Mouse (Mus musculus): Measurements from ENCODE around the gene Tmem145. TPM values are rescaled to one million over a fixed set of nuclear protein-coding genes. Genes with fewer than 3 reads are reported as not detected.

The Tmem145 gene
- polyA plus RNA-seq, 1 experiment from 2014 or later = not detected

GRCm38 (mm10) chr7:25272445-25273258, 33.3 kb upstream of the Tmem145 start:
- Histone ChIP-seq H3K4me3 (ENCODE audit: inconsistent target) (no peak overlapping the region), H3K36me3 (ENCODE audit: inconsistent target) (no peaks in the 10 kb centered on the region), H3K27ac (no peak overlapping the region), H3K79me2 (ENCODE audit: inconsistent target) (peaks cover 76% of the 10 kb centered on the region)
- WGBS (ENCODE audit: missing documents) = 96% methylated on average over 31 of the region's 38 CpGs

DNA sequence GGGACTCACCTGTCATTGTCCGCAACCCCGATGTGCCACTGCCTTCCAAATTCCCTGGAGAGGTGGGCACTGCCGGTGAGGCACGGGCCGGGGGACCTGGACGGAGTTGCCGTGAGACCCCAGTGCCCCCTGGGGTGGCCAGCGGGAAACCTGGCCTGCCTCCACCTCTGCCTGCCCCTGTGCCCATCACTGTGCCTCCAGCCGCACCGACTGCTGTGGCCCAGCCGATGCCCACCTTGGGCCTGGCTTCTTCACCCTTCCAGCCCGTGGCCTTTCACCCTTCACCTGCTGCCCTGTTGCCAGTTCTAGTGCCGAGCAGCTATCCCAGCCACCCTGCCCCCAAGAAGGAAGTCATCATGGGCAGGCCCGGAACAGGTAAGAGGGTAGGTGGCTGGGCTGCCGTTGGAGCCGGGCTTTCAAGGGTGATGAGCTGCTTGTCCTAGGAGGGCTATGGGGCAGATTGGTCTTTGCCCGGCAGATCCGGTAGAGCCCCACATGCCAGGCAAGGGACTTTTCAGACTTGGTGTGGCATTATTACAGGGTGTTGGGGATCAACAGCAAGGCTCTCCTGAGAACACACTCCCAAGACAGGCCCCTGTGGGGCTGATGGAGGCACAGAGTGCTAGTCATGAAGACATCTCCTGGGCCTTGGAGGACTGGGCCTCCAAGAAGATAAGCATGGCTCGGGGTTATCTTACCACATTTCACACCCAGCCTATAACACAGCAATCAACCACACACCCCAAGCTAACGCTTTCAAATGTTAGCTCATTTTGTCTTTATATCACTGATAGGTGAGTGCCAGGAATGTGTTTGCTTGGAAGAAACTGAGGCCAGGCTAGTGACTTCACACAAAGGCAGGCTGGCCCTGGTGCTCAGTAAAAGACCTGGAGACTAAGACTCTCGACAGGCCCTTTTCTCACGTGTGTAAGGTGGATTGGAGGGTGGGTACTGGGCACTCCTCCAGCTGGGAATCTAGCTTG, 32.4 kb upstream of the Tmem145 start:
- no peak overlapping the region for H3K4me3 ChIP-seq (ENCODE audit: inconsistent target)
- H3K79me2 ChIP-seq (ENCODE audit: inconsistent target) = peaks cover 75% of the 10 kb centered on the region
- 95% methylated on average over 22 of the region's 22 CpGs for WGBS (ENCODE audit: missing documents)
- H3K27ac ChIP-seq = no peak overlapping the region
- H3K36me3 ChIP-seq (ENCODE audit: inconsistent target) = no peaks in the 10 kb centered on the region

GRCm38 (mm10) chr7:25274571-25274970, 31.3 kb upstream of the Tmem145 start:
- no peaks in the 10 kb centered on the region for H3K36me3 ChIP-seq (ENCODE audit: inconsistent target)

DNA sequence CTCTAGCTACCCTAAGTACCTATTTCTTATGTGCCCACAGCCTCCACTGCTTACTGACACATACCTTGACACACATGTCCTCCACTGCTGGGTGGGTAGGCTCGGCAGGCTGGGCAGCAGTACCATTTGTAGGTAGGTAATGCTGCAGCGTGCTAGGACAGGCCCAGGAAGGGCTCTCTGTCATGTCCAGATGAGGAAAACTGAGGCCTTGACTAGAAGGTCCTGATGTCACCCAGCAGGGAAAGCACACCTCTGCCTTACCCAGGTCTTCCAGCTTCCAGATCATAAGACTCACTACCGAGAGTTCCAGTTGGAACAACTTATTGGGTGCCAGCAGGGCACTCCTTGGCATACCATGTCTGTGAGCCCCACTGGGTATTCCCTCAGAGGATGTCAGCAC, 30.9 kb upstream of the Tmem145 start:
- no peaks in the 10 kb centered on the region for H3K36me3 ChIP-seq (ENCODE audit: inconsistent target)
- peaks cover 66% of the 10 kb centered on the region for H3K79me2 ChIP-seq (ENCODE audit: inconsistent target)
- H3K4me3 ChIP-seq (ENCODE audit: inconsistent target) = no peak overlapping the region
- WGBS (ENCODE audit: missing documents) = 94% methylated on average over 3 of the region's 3 CpGs
- no peak overlapping the region for H3K27ac ChIP-seq

More at GRCm38 (mm10) chr7:25274571-25274970, 31.3 kb upstream of the Tmem145 start:
- 60% methylated on average over 5 of the region's 5 CpGs for WGBS (ENCODE audit: missing documents)
- no peak overlapping the region for H3K27ac ChIP-seq
- H3K79me2 ChIP-seq (ENCODE audit: inconsistent target) = peaks cover 66% of the 10 kb centered on the region; the same call in 1 of the 2 replicates
- H3K4me3 ChIP-seq (ENCODE audit: inconsistent target) = no peak overlapping the region

- Histone ChIP-seq H3K27ac (no peak overlapping the region), H3K79me2 (ENCODE audit: inconsistent target) (peaks cover 66% of the 10 kb centered on the region), H3K4me3 (ENCODE audit: inconsistent target) (no peak overlapping the region), H3K36me3 (ENCODE audit: inconsistent target) (no peaks in the 10 kb centered on the region)
- WGBS (ENCODE audit: missing documents) = 91% methylated on average over 8 of the region's 9 CpGs
Measured at GRCm38 (mm10) chr7:25275555-25276298, 30.2 kb upstream of the Tmem145 start.

- no peaks in the 10 kb centered on the region for H3K36me3 ChIP-seq (ENCODE audit: inconsistent target)
- peaks cover 61% of the 10 kb centered on the region for H3K79me2 ChIP-seq (ENCODE audit: inconsistent target)
- peak overlapping the region; percentile 41 for H3K27ac ChIP-seq
- WGBS (ENCODE audit: missing documents) = 91% methylated on average over 4 of the region's 4 CpGs
- H3K4me3 ChIP-seq (ENCODE audit: inconsistent target) = no peak overlapping the region
Measured at GRCm38 (mm10) chr7:25277405-25277804, 28.5 kb upstream of the Tmem145 start.

DNA sequence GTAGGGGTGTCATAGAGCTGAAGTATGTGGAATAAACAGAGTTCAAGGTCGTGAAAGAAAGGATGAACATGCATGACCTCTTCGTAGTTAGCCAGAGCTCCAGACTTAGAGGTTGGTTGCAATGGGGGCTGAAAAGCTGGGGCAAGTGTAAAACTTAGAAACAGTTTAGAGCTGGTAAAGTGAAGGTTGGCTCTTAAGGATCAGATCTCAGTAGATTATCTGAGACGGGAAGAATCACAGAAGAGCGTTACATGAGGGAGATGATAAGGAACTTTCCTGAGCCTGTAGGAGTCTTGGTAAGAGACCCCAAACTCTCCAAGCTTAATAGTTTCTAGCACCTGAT, 27.9 kb upstream of the Tmem145 start:
- Histone ChIP-seq H3K27ac (peak overlapping the region; percentile 41), H3K4me3 (ENCODE audit: inconsistent target) (peak overlapping the region; percentile 14; the same call in 1 of the 2 replicates), H3K79me2 (ENCODE audit: inconsistent target) (peaks cover 62% of the 10 kb centered on the region), H3K36me3 (ENCODE audit: inconsistent target) (no peaks in the 10 kb centered on the region)
- WGBS (ENCODE audit: missing documents) = 12% methylated on average over 4 of the region's 4 CpGs

DNA sequence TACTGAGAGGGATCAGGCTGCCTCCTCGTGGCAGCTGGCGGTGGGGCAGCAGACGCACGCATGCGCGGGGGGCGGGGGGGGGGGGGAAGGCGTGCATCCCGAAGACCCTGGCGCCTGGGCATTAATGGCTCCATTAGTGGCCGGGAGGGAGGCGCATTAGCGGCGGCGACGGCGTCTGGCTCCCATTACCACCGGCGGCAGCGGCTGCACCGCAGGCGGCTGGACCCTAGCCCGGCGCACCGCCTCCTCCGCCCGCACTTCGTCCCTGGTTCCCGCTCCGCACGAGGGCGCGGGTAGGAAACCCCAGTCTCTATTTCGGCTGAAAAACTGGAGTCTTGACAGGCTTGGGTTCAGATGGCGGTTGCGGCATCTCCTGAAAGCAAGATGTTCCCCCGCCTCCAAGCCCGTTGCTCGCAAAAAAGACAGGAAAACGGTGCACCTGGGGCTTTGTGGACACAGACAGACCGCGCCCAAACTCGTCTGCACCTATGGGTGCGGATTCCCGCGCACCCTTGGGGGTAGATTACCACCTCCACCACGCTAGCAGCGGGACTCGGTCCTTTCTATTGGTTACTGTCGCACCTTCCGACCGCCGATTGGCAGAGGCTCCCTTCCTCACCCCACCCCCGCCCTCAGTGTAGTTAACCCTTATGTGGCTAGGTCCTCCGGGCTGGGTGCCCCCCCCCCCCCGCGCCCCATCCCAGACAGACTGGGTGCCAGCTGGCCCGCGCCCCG, 27.4 kb upstream of the Tmem145 start:
- peak overlapping the region; percentile 95 for H3K27ac ChIP-seq
- 1% methylated on average over 40 of the region's 60 CpGs for WGBS (ENCODE audit: missing documents)
- peak overlapping the region; percentile 49 for H3K4me3 ChIP-seq (ENCODE audit: inconsistent target)
- H3K36me3 ChIP-seq (ENCODE audit: inconsistent target) = no peaks in the 10 kb centered on the region
- H3K79me2 ChIP-seq (ENCODE audit: inconsistent target) = peaks cover 65% of the 10 kb centered on the region

DNA sequence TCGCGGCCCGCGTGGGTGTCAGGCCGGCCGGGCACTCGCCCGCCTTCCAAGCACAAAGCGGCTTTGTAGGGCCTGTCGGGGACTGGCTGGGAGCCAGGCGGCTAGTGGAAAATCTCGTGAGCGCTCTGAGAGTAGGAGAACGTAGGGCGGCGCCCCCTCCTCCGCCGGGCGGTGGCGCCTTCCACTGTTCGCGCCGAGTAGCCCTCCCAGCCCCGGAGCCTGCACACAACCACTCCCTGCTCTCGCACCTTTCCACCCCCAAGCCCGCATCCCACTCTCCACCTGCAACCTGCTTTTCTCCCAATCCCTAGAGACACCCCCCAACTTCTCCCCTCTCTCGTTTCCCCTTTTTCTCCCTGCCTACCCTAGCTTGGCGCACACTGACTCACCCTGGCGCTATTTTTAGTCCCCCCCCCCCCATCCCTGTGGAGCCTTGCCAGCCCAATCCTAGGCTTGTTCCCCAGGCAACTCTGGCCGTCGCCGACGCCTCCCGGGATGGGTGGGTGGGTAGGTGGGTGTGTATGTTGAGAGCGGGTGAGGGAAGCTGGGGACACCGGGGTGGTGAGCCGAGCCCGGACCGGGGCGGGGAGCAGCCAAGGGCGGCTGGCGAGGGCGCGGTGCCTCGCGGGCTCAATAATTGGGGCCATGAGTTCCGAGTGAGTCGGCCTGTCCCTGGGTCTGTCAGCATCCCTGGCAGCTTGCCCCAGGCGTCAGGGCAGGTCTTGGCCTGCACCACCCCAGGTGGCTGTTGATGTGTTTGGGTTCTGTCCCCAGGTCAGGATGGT, 26.6 kb upstream of the Tmem145 start:
- Histone ChIP-seq H3K79me2 (ENCODE audit: inconsistent target) (peaks cover 65% of the 10 kb centered on the region), H3K4me3 (ENCODE audit: inconsistent target) (peak overlapping the region; percentile 41), H3K36me3 (ENCODE audit: inconsistent target) (no peaks in the 10 kb centered on the region), H3K27ac (peak overlapping the region; percentile 95)
- WGBS (ENCODE audit: missing documents) = under 1% methylated on average over 41 of the region's 49 CpGs

GRCm38 (mm10) chr7:25279861-25280791, 25.8 kb upstream of the Tmem145 start:
- peaks cover 4% of the 10 kb centered on the region; the same call in 1 of the 2 replicates for H3K36me3 ChIP-seq (ENCODE audit: inconsistent target)
- H3K27ac ChIP-seq = peak overlapping the region; percentile 95
- H3K79me2 ChIP-seq (ENCODE audit: inconsistent target) = peaks cover 65% of the 10 kb centered on the region
- WGBS (ENCODE audit: missing documents) = 2% methylated on average over 6 of the region's 6 CpGs
- peak overlapping the region; percentile 41 for H3K4me3 ChIP-seq (ENCODE audit: inconsistent target)

DNA sequence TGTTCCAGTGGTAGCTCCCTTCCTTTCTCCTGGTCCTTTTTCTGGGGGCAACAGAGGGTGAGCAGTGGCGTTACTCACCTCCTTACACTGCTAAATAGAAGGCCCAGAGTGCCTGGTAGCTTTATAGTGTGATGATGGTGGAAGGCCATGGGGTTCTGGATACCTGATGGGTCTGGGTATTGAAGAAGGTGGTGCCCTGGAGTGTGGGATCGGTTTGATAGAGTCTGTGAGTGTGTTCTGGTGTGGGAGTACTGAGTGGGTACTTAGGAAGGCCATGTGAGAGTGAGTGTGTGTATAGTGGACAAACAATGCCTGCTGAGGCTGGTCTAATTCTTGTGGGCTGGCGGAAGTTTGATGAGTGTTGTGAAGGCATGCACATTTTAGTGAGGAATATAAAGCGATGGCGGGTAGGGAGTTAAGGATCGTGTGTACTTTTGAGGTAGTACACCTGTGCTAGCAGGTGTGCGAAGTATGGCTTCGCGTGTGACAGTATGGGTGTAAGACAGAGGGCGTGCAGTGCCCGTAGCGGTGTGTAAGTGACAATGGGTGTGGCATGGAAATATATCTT, 24.7 kb upstream of the Tmem145 start:
- Histone ChIP-seq H3K79me2 (ENCODE audit: inconsistent target) (peaks cover 65% of the 10 kb centered on the region), H3K4me3 (ENCODE audit: inconsistent target) (no peak overlapping the region; the same call in 1 of the 2 replicates), H3K27ac (peak overlapping the region; percentile 95), H3K36me3 (ENCODE audit: inconsistent target) (peaks cover 15% of the 10 kb centered on the region)
- 36% methylated on average over 12 of the region's 12 CpGs for WGBS (ENCODE audit: missing documents)
